8 mouse cellular contexts compared by ENCODE assay signal in genomic region chr11:100770646-100771408, GRCm38 (mm10). TPM values are rescaled to one million over a fixed set of nuclear protein-coding genes. Genes with fewer than 3 reads are reported as not detected.
A peak's percentile ranks its signal among the peaks of the same experiment; 100 is the strongest.
DNase-seq lines count a peak whose midpoint lies in the region; ATAC-seq and TF ChIP-seq lines count a peak whose summit lies in the region.

TSS of gene Ghdc (minus strand) at chr11:100770957.

- no peaks in the 10 kb centered on the region for H3K9me3 ChIP-seq in heart, embryonic 10.5 days
- no peaks in the 10 kb centered on the region for H3K9me3 ChIP-seq in kidney, embryonic 15.5 days (replicated peaks)
- H3K9me3 ChIP-seq in liver, embryonic 14.5 days (ENCODE audit: control insufficient read depth, low read length): no peaks in the 10 kb centered on the region
- H3K9me3 ChIP-seq in neural tube, embryonic 11.5 days (ENCODE audit: control insufficient read depth, low read length): no peaks in the 10 kb centered on the region
- no peaks in the 10 kb centered on the region for H3K9me3 ChIP-seq in stomach, embryonic 16.5 days (replicated peaks; ENCODE audit: control insufficient read depth, low read length)

- 0 out of 2 replicates have a peak, but pooled peaks cover 10% of the 10 kb centered on the region for H3K27me3 ChIP-seq in heart, embryonic 10.5 days (ENCODE audit: insufficient read depth, poor library complexity, severe bottlenecking)
- no peaks in the 10 kb centered on the region for H3K27me3 ChIP-seq in kidney, embryonic 15.5 days
- H3K27me3 ChIP-seq in liver, embryonic 14.5 days (ENCODE audit: control insufficient read depth, insufficient read depth, low read length): no peaks in the 10 kb centered on the region
- no peaks in the 10 kb centered on the region for H3K27me3 ChIP-seq in neural tube, embryonic 11.5 days (ENCODE audit: control insufficient read depth, insufficient read depth, low read length)
- no peaks in the 10 kb centered on the region for H3K27me3 ChIP-seq in stomach, embryonic 16.5 days (ENCODE audit: control insufficient read depth, insufficient read depth, low read length)

- peak; percentile 79 for ATAC-seq in kidney, embryonic 15.5 days (replicated peaks; ENCODE audit: low FRiP score)
- peak; percentile 59 for ATAC-seq in liver, embryonic 14.5 days (ENCODE audit: insufficient read depth)
- no peak for ATAC-seq in neural tube, embryonic 11.5 days (ENCODE audit: insufficient read depth, low FRiP score, low TSS enrichment)
- ATAC-seq in stomach, embryonic 16.5 days (ENCODE audit: insufficient read depth, low FRiP score): peak; percentile 75; the same call in 1 of the 2 replicates

- peak within 1 kb of the TSS; percentile 41; the same call in 1 of the 2 replicates for H3K27ac ChIP-seq in embryonic fibroblast, embryonic 13.5 days (ENCODE audit: insufficient read depth, low read length)
- peak within 1 kb of the TSS; percentile 86 for H3K27ac ChIP-seq in heart, embryonic 10.5 days
- H3K27ac ChIP-seq in kidney, embryonic 15.5 days: peak within 1 kb of the TSS; percentile 45
- H3K27ac ChIP-seq in liver, embryonic 14.5 days: no peak within 1 kb of the TSS
- no peak within 1 kb of the TSS for H3K27ac ChIP-seq in neural tube, embryonic 11.5 days (ENCODE audit: low read depth, low read length)
- H3K27ac ChIP-seq in stomach, embryonic 16.5 days (ENCODE audit: low read length): peak within 1 kb of the TSS; percentile 71; the same call in 1 of the 2 replicates

- no peak for TF ChIP-seq EP300 in liver, embryonic 14.5 days (IDR thresholded peaks at IDR 0.05; ENCODE audit: low read depth)

- peak within 1 kb of the TSS; percentile 63 for H3K9ac ChIP-seq in kidney, embryonic 15.5 days
- H3K9ac ChIP-seq in liver, embryonic 14.5 days (replicated peaks): peak within 1 kb of the TSS; percentile 54
- no peak within 1 kb of the TSS; the same call in 1 of the 2 replicates for H3K9ac ChIP-seq in neural tube, embryonic 11.5 days (ENCODE audit: low read length)
- H3K9ac ChIP-seq in stomach, embryonic 16.5 days (ENCODE audit: low read length): peak within 1 kb of the TSS; percentile 83

- peak within 1 kb of the TSS; percentile 78 for H3K4me3 ChIP-seq in embryonic fibroblast, embryonic 13.5 days (ENCODE audit: insufficient read depth, low read length)
- peak within 1 kb of the TSS; percentile 73 for H3K4me3 ChIP-seq in heart, embryonic 10.5 days
- peak within 1 kb of the TSS; percentile 65 for H3K4me3 ChIP-seq in kidney, embryonic 15.5 days (replicated peaks)
- H3K4me3 ChIP-seq in liver, embryonic 14.5 days (ENCODE audit: insufficient read depth in 1 of 2, low read depth in 2 of 2, low read length in 2 of 2): peak within 1 kb of the TSS; percentile 61 to 62
- H3K4me3 ChIP-seq in neural tube, embryonic 11.5 days (ENCODE audit: low read depth, low read length): peak within 1 kb of the TSS; percentile 35
- peak within 1 kb of the TSS; percentile 87 for H3K4me3 ChIP-seq in stomach, embryonic 16.5 days (replicated peaks; ENCODE audit: low read length)

- 0 out of 2 replicates have a peak, but pooled peaks cover 3% of the 10 kb centered on the region for H3K36me3 ChIP-seq in heart, embryonic 10.5 days
- no peaks in the 10 kb centered on the region for H3K36me3 ChIP-seq in kidney, embryonic 15.5 days
- H3K36me3 ChIP-seq in liver, embryonic 14.5 days (replicated peaks; ENCODE audit: control insufficient read depth, insufficient read depth, low read depth): no peaks in the 10 kb centered on the region
- H3K36me3 ChIP-seq in neural tube, embryonic 11.5 days (ENCODE audit: control insufficient read depth, insufficient read depth, low read length): no peaks in the 10 kb centered on the region
- H3K36me3 ChIP-seq in stomach, embryonic 16.5 days (ENCODE audit: control insufficient read depth, insufficient read depth, low read length): no peaks in the 10 kb centered on the region

- no peaks in the 10 kb centered on the region for H3K4me1 ChIP-seq in embryonic fibroblast, embryonic 13.5 days (ENCODE audit: control insufficient read depth, insufficient read depth, low read length)
- peaks cover 12% of the 10 kb centered on the region for H3K4me1 ChIP-seq in heart, embryonic 10.5 days
- peaks cover 7% of the 10 kb centered on the region for H3K4me1 ChIP-seq in kidney, embryonic 15.5 days
- 0 out of 4 replicates have a peak, but pooled peaks cover 0 to 3% of the 10 kb centered on the region in 2 experiments for H3K4me1 ChIP-seq in liver, embryonic 14.5 days (replicated peaks; ENCODE audit: control insufficient read depth in 2 of 2, insufficient read depth in 2 of 2, low read length in 1 of 2)
- no peaks in the 10 kb centered on the region for H3K4me1 ChIP-seq in neural tube, embryonic 11.5 days (ENCODE audit: control insufficient read depth, insufficient read depth, low read length)
- peaks cover 6% of the 10 kb centered on the region for H3K4me1 ChIP-seq in stomach, embryonic 16.5 days (ENCODE audit: control insufficient read depth, insufficient read depth, low read length)

- TF ChIP-seq POLR2A in embryonic fibroblast, embryonic 13.5 days (IDR thresholded peaks at IDR 0.05; ENCODE audit: low read depth, low read length): peak; percentile 58; the same call in 1 of the 2 replicates

- H3K4me2 ChIP-seq in kidney, embryonic 15.5 days: peak within 1 kb of the TSS; percentile 67
- H3K4me2 ChIP-seq in liver, embryonic 14.5 days (ENCODE audit: low read depth): peak within 1 kb of the TSS; percentile 74
- peak within 1 kb of the TSS; percentile 48 for H3K4me2 ChIP-seq in neural tube, embryonic 11.5 days (ENCODE audit: low read depth)
- peak within 1 kb of the TSS; percentile 57 for H3K4me2 ChIP-seq in stomach, embryonic 16.5 days (ENCODE audit: low read depth, low read length)

- no peak for TF ChIP-seq CTCF in embryonic fibroblast, embryonic 13.5 days (IDR thresholded peaks at IDR 0.05; ENCODE audit: borderline replicate concordance, insufficient read depth, low read length)
- no peak for TF ChIP-seq CTCF in liver, embryonic 14.5 days (IDR thresholded peaks at IDR 0.05; ENCODE audit: low read depth)

- peak; percentile 87 to 90 for DNase-seq in B cell, adult 2 months
- DNase-seq in adrenal gland, postnatal 4 days (ENCODE audit: low spot score in 2 of 2): peak; percentile 58 to 74
- peak; percentile 93 for DNase-seq in heart, embryonic 10.5 days (ENCODE audit: low spot score)
- peak; percentile 46 to 53 (median 48) for DNase-seq in liver, embryonic 14.5 days (ENCODE audit: low read depth in 3 of 3, low spot score in 3 of 3)
- peak; percentile 59 for DNase-seq in neural tube, embryonic 11.5 days (ENCODE audit: low spot score)

- WGBS in heart, embryonic 10.5 days: 15% methylated on average over 17 of the region's 17 CpGs
- WGBS in kidney, embryonic 15.5 days: 18% methylated on average over 17 of the region's 17 CpGs
- 7% methylated on average over 17 of the region's 17 CpGs for WGBS in liver, embryonic 14.5 days (ENCODE audit: insufficient replicate concordance)
- 20% methylated on average over 17 of the region's 17 CpGs for WGBS in neural tube, embryonic 11.5 days
- 12% methylated on average over 17 of the region's 17 CpGs for WGBS in stomach, embryonic 16.5 days

RNA-seq across cellular contexts. Expression of gene Ghdc, which starts in this region (rescaled TPM):
- 10 to 100 TPM; 15.4 to 15.5 TPM for total RNA-seq in adrenal gland, postnatal 4 days (2021)
- polyA plus RNA-seq in embryonic fibroblast, embryonic 13.5 days (2011; ENCODE audit: insufficient read length, low read depth, missing spikeins): 8.6 and 12.8 TPM in 2 replicates
- polyA plus RNA-seq in heart, embryonic 10.5 days (2016; fragmentation: Nextera tagmentation; extraction: Ambion mirVana): 4.8 and 6.3 TPM in 2 replicates
- polyA plus RNA-seq in kidney, embryonic 15.5 days (2015; fragmentation: Nextera tagmentation; extraction: Ambion mirVana): 6.7 and 7.9 TPM in 2 replicates
- 2.2 and 2.3 TPM in 2 replicates for polyA plus RNA-seq in liver, embryonic 14.5 days (2012; rRNA removed)
- polyA plus RNA-seq in liver, embryonic 14.5 days (2014; fragmentation: Nextera tagmentation; extraction: Ambion mirVana): 0.76 and 0.77 TPM in 2 replicates
- 2.2 and 2.4 TPM in 2 replicates for polyA plus RNA-seq in neural tube, embryonic 11.5 days (2014; fragmentation: Nextera tagmentation; extraction: Ambion mirVana)
- polyA plus RNA-seq in stomach, embryonic 16.5 days (2015; fragmentation: Nextera tagmentation; extraction: Ambion mirVana): 6.5 and 7.2 TPM in 2 replicates

Comparison
In these comparisons a context has a peak if more than half of its experiments do, and no peak if none do; other contexts are left out.
1. H3K27ac ChIP-seq: peak in embryonic fibroblast, embryonic 13.5 days (single experiment), heart, embryonic 10.5 days (single experiment), kidney, embryonic 15.5 days (single experiment) and stomach, embryonic 16.5 days (single experiment); none in liver, embryonic 14.5 days (single experiment) and neural tube, embryonic 11.5 days (single experiment).
2. H3K4me3 ChIP-seq: peak in every context shown above with its lines; median percentile 87 in stomach, embryonic 16.5 days; 78 in embryonic fibroblast, embryonic 13.5 days; 73 in heart, embryonic 10.5 days; 65 in kidney, embryonic 15.5 days; 62 in liver, embryonic 14.5 days; 35 in neural tube, embryonic 11.5 days.
3. Peak in every context shown above with its lines, with median percentiles within 50 percentile points of each other: DNase-seq and H3K4me2 ChIP-seq.